Mouse (Mus musculus): ENCODE measurements around the gene Glis3. TPM values are rescaled to one million over a fixed set of nuclear protein-coding genes. Genes with fewer than 3 reads are reported as not detected.

Gene Glis3
- total RNA-seq, 1 experiment = 3.3 TPM

GRCm38 (mm10) chr19:28577023-28577422 is 102.9 kb downstream of the Glis3 start:
- Histone ChIP-seq H3K9ac (ENCODE audit: insufficient read depth, low read depth, low read length, poor library complexity, severe bottlenecking) (no peak overlapping the region), H3K4me1 (ENCODE audit: control insufficient read depth in 2 of 2, insufficient read depth in 2 of 2, low read length in 2 of 2, poor library complexity in 1 of 2) (no peaks in the 10 kb centered on the region), H3K4me3 (ENCODE audit: insufficient read depth in 1 of 2, low read depth in 1 of 2, low read length in 2 of 2, poor library complexity in 1 of 2, severe bottlenecking in 1 of 2) (no peak overlapping the region), H3K9me3 (ENCODE audit: control insufficient read depth, insufficient read depth, low read depth, low read length) (no peaks in the 10 kb centered on the region), H3K36me3 (ENCODE audit: control insufficient read depth, insufficient read depth, low read length, poor library complexity, severe bottlenecking) (no peaks in the 10 kb centered on the region), H3K27ac (ENCODE audit: insufficient read depth, low read depth, low read length, poor library complexity, severe bottlenecking) (no peak overlapping the region)
- DNase-seq (ENCODE audit: low read depth, low spot score) = no peak
- no peak for TF ChIP-seq ZNF384 (IDR thresholded peaks at IDR 0.05; ENCODE audit: low read depth, low read length)
- TF ChIP-seq CHD2 (IDR thresholded peaks at IDR 0.05; ENCODE audit: low read depth, low read length) = no peak
- no peak for TF ChIP-seq ZC3H11A (IDR thresholded peaks at IDR 0.05; ENCODE audit: borderline replicate concordance, low read depth, low read length)
- TF ChIP-seq HCFC1 (IDR thresholded peaks at IDR 0.05; ENCODE audit: borderline replicate concordance, insufficient read depth, low read length) = no peak
- no peak for TF ChIP-seq MAFK (IDR thresholded peaks at IDR 0.05; ENCODE audit: insufficient read depth, low read depth, low read length)
- in situ Hi-C loops (cut with MboI; ENCODE audit: low sequenced_read_pairs in 2 of 2, unreplicated experiment in 2 of 2) = no loop called here

- Histone ChIP-seq H3K9me3 (ENCODE audit: control insufficient read depth, insufficient read depth, low read depth, low read length) (no peaks in the 10 kb centered on the region), H3K9ac (ENCODE audit: insufficient read depth, low read depth, low read length, poor library complexity, severe bottlenecking) (no peak overlapping the region), H3K4me1 (ENCODE audit: control insufficient read depth in 2 of 2, insufficient read depth in 2 of 2, low read length in 2 of 2, poor library complexity in 1 of 2) (no peaks in the 10 kb centered on the region), H3K27ac (ENCODE audit: insufficient read depth, low read depth, low read length, poor library complexity, severe bottlenecking) (no peak overlapping the region), H3K4me3 (ENCODE audit: insufficient read depth in 1 of 2, low read depth in 1 of 2, low read length in 2 of 2, poor library complexity in 1 of 2, severe bottlenecking in 1 of 2) (no peak overlapping the region), H3K36me3 (ENCODE audit: control insufficient read depth, insufficient read depth, low read length, poor library complexity, severe bottlenecking) (no peaks in the 10 kb centered on the region)
- TF ChIP-seq ZC3H11A (IDR thresholded peaks at IDR 0.05; ENCODE audit: borderline replicate concordance, low read depth, low read length) = no peak
- no peak for TF ChIP-seq CHD2 (IDR thresholded peaks at IDR 0.05; ENCODE audit: low read depth, low read length)
- no peak for TF ChIP-seq ZNF384 (IDR thresholded peaks at IDR 0.05; ENCODE audit: low read depth, low read length)
- TF ChIP-seq HCFC1 (IDR thresholded peaks at IDR 0.05; ENCODE audit: borderline replicate concordance, insufficient read depth, low read length) = no peak
- no peak for TF ChIP-seq MAFK (IDR thresholded peaks at IDR 0.05; ENCODE audit: insufficient read depth, low read depth, low read length)
- no peak for DNase-seq (ENCODE audit: low read depth, low spot score)
- in situ Hi-C loops (cut with MboI; ENCODE audit: low sequenced_read_pairs in 2 of 2, unreplicated experiment in 2 of 2) = no loop called here
Observed at GRCm38 (mm10) chr19:28576619-28577018, 103.3 kb downstream of the Glis3 start.

DNA sequence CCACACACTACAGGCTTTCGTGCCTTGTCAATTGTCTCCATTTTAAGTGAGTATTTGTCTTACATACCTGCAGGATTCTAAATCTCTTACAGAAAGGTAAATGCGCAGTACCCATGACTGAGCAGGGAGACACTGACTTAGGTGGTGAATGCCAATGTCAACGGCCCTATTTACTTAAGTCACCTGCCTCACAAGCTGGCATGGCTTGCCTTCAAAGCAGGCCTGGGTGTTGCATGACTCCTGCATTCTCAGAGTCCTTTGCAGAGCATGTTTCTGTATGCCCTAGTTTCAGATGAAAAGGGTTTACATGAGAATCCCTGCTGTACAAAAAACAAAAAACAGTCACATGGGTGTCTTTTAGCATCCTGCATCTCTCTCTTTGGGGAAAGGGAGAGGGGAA is 106.2 kb downstream of the Glis3 start:
- H3K9me3 ChIP-seq (ENCODE audit: control insufficient read depth, insufficient read depth, low read depth, low read length) = no peaks in the 10 kb centered on the region
- in situ Hi-C loops (cut with MboI; ENCODE audit: low sequenced_read_pairs in 2 of 2, unreplicated experiment in 2 of 2) = no loop called here
- H3K36me3 ChIP-seq (ENCODE audit: control insufficient read depth, insufficient read depth, low read length, poor library complexity, severe bottlenecking) = no peaks in the 10 kb centered on the region
- DNase-seq (ENCODE audit: low read depth, low spot score) = no peak
- H3K27ac ChIP-seq (ENCODE audit: insufficient read depth, low read depth, low read length, poor library complexity, severe bottlenecking) = no peak overlapping the region
- H3K4me3 ChIP-seq (ENCODE audit: insufficient read depth in 1 of 2, low read depth in 1 of 2, low read length in 2 of 2, poor library complexity in 1 of 2, severe bottlenecking in 1 of 2) = no peak overlapping the region
- TF ChIP-seq HCFC1 (IDR thresholded peaks at IDR 0.05; ENCODE audit: borderline replicate concordance, insufficient read depth, low read length) (no peak), MAFK (IDR thresholded peaks at IDR 0.05; ENCODE audit: insufficient read depth, low read depth, low read length) (no peak), ZC3H11A (IDR thresholded peaks at IDR 0.05; ENCODE audit: borderline replicate concordance, low read depth, low read length) (no peak)
- H3K4me1 ChIP-seq (ENCODE audit: control insufficient read depth in 2 of 2, insufficient read depth in 2 of 2, low read length in 2 of 2, poor library complexity in 1 of 2) = no peaks in the 10 kb centered on the region
- no peak overlapping the region for H3K9ac ChIP-seq (ENCODE audit: insufficient read depth, low read depth, low read length, poor library complexity, severe bottlenecking)

DNA sequence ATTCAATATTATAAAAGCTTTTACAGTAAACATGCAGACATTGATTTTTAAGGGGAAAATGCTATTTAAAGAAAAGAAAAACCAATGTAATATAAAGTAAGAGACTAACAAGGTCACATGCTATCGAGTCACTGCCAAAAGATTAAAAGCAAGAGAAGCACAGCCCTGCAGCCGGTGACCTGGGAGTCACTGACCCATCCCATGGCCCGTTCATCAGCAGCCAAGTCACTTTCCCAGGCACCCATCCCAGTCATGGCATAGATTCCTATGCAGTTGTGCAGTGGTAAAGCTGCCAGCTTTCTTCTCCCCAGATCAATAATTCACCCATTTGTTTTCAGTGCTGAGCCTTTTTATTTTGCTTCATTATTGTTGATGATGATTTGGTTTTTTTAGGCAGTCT is 110.0 kb downstream of the Glis3 start:
- in situ Hi-C loops (cut with MboI; ENCODE audit: low sequenced_read_pairs in 2 of 2, unreplicated experiment in 2 of 2) = no loop called here
- peaks cover 0 to 15% of the 10 kb centered on the region in 2 experiments; a peak in 2 of 4 replicates for H3K4me1 ChIP-seq (ENCODE audit: control insufficient read depth in 2 of 2, insufficient read depth in 2 of 2, low read length in 2 of 2, poor library complexity in 1 of 2)
- H3K9ac ChIP-seq (ENCODE audit: insufficient read depth, low read depth, low read length, poor library complexity, severe bottlenecking) = no peak overlapping the region
- TF ChIP-seq ZC3H11A (IDR thresholded peaks at IDR 0.05; ENCODE audit: borderline replicate concordance, low read depth, low read length) (no peak), CHD2 (IDR thresholded peaks at IDR 0.05; ENCODE audit: low read depth, low read length) (no peak), HCFC1 (IDR thresholded peaks at IDR 0.05; ENCODE audit: borderline replicate concordance, insufficient read depth, low read length) (no peak), MAFK (IDR thresholded peaks at IDR 0.05; ENCODE audit: insufficient read depth, low read depth, low read length) (no peak), ZNF384 (IDR thresholded peaks at IDR 0.05; ENCODE audit: low read depth, low read length) (no peak)
- H3K27ac ChIP-seq (ENCODE audit: insufficient read depth, low read depth, low read length, poor library complexity, severe bottlenecking) = no peak overlapping the region
- no peaks in the 10 kb centered on the region for H3K36me3 ChIP-seq (ENCODE audit: control insufficient read depth, insufficient read depth, low read length, poor library complexity, severe bottlenecking)
- no peaks in the 10 kb centered on the region for H3K9me3 ChIP-seq (ENCODE audit: control insufficient read depth, insufficient read depth, low read depth, low read length)
- DNase-seq (ENCODE audit: low read depth, low spot score) = no peak
- H3K4me3 ChIP-seq (ENCODE audit: insufficient read depth in 1 of 2, low read depth in 1 of 2, low read length in 2 of 2, poor library complexity in 1 of 2, severe bottlenecking in 1 of 2) = no peak overlapping the region

- Histone ChIP-seq H3K4me1 (ENCODE audit: control insufficient read depth in 2 of 2, insufficient read depth in 2 of 2, low read length in 2 of 2, poor library complexity in 1 of 2) (peaks cover 0 to 18% of the 10 kb centered on the region in 2 experiments; a peak in 2 of 4 replicates), H3K9me3 (ENCODE audit: control insufficient read depth, insufficient read depth, low read depth, low read length) (no peaks in the 10 kb centered on the region), H3K27ac (ENCODE audit: insufficient read depth, low read depth, low read length, poor library complexity, severe bottlenecking) (peak overlapping the region; percentile 44; the same call in 1 of the 2 replicates), H3K9ac (ENCODE audit: insufficient read depth, low read depth, low read length, poor library complexity, severe bottlenecking) (no peak overlapping the region), H3K36me3 (ENCODE audit: control insufficient read depth, insufficient read depth, low read length, poor library complexity, severe bottlenecking) (no peaks in the 10 kb centered on the region), H3K4me3 (ENCODE audit: insufficient read depth in 1 of 2, low read depth in 1 of 2, low read length in 2 of 2, poor library complexity in 1 of 2, severe bottlenecking in 1 of 2) (no peak overlapping the region)
- in situ Hi-C loops (cut with MboI; ENCODE audit: low sequenced_read_pairs in 2 of 2, unreplicated experiment in 2 of 2) = no loop called here
- DNase-seq (ENCODE audit: low read depth, low spot score) = no peak
- no peak for TF ChIP-seq MAFK (IDR thresholded peaks at IDR 0.05; ENCODE audit: insufficient read depth, low read depth, low read length)
Observed at GRCm38 (mm10) chr19:28567100-28567499, 112.8 kb downstream of the Glis3 start.

Measured in ES-E14 (cell line).